Mouse (Mus musculus): ENCODE measurements around the gene Nphs1.

DNA sequence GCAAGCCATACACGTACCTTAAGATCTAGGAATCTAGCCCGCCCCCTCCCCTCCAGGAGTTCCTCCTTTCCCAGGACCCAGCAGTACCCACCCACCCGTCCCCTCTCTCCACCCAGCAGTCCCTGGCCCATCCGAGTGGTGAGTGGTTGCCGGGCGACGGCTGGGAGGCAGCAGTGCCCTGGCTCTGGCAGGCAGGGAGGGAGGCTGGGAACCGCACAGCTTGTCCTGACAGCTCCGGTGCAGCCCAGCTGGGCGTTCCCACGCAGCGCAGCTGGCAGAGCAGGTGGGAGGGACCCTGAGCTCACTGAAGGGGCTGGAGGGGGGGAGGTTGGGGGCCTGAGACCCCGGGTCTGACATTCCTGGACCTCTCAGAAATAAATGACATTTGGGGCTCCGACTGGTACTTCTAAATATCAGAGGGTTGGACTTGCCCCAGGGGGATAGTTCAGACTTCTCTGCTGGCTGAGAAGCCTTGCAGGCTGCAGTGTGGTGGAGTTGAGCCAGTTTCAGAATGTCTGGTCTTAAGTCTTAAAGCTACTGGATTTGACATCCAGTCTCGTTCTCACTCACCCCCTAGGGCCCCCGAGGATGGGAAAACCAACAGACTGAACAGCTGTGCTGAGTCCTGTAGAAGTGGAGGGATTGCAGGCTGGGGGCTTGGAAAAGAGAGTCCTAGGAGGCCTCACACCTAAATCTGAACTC is at the start of gene Nphs1, which contains the start of gene Kirrel2:
- TF ChIP-seq CTCF (IDR thresholded peaks at IDR 0.05; ENCODE audit: low read depth, low read length) (no peak), POLR2A (IDR thresholded peaks at IDR 0.05; ENCODE audit: extremely low read depth, insufficient read depth, low read length) (no peak)
